Mouse (Mus musculus): ENCODE results near the gene Tbc1d9b.

GRCm38 (mm10) chr11:50086211-50086610, 45.0 kb upstream of the Tbc1d9b start:
- no peak for TF ChIP-seq POLR2A (IDR thresholded peaks at IDR 0.05; ENCODE audit: control insufficient read depth, extremely low read depth, insufficient read depth, low read length, poor library complexity)
- TF ChIP-seq CTCF (IDR thresholded peaks at IDR 0.05; ENCODE audit: borderline replicate concordance, control insufficient read depth, extremely low read depth, insufficient read depth, low read length, poor library complexity): no peak
